Mouse (Mus musculus) ES-Bruce4 (cell line): ENCODE measurements at regions not wholly inside any gene's neighbourhood (a gene's known extent, or its start where the extent isn't known, plus 50 kb on each side); places are given as distances from the start of the nearest gene placed in this dataset.
A peak's percentile ranks its signal among the peaks of the same experiment; 100 is the strongest.

Source experiments
- H3K27ac ChIP-seq: 2 replicates; pipeline ENCODE4 v1.5.1; 2012; ENCODE audit warnings: low read length, inconsistent platforms; ENCODE audit not compliant: insufficient read depth
- H3K27me3 ChIP-seq: 2 replicates; pipeline ENCODE4 v1.6.1; 2012; ENCODE audit warnings: mild to moderate bottlenecking, low read length, inconsistent platforms; ENCODE audit not compliant: control insufficient read depth, poor library complexity, insufficient read depth, severe bottlenecking
- H3K36me3 ChIP-seq: 2 replicates; pipeline ENCODE4 v1.6.1; 2012; ENCODE audit warnings: inconsistent platforms, mild to moderate bottlenecking, low read length, moderate library complexity; ENCODE audit not compliant: control insufficient read depth, poor library complexity, insufficient read depth, severe bottlenecking
- H3K4me1 ChIP-seq: one replicate; pipeline ENCODE4 v1.8.1; 2011; ENCODE audit warnings: low read length; ENCODE audit not compliant: control insufficient read depth, insufficient read depth
- H3K4me3 ChIP-seq: 2 replicates; pipeline ENCODE4 v1.5.1; 2011; ENCODE audit warnings: low read depth, mild to moderate bottlenecking, low read length
- H3K9ac ChIP-seq: 2 replicates; pipeline ENCODE4 v1.6.1; 2012; ENCODE audit warnings: low read depth, mild to moderate bottlenecking, inconsistent platforms; ENCODE audit not compliant: poor library complexity, severe bottlenecking
- H3K9me3 ChIP-seq: replicated peaks from 2 replicates; pipeline ENCODE4 v1.6.1; 2012; ENCODE audit warnings: mild to moderate bottlenecking, low read length, inconsistent platforms; ENCODE audit not compliant: control insufficient read depth, poor library complexity, insufficient read depth, severe bottlenecking
- CTCF ChIP-seq: IDR thresholded peaks from one replicate; pipeline ENCODE4 v1.8.1; 2011; ENCODE audit warnings: low read depth, low read length
- EP300 ChIP-seq: IDR thresholded peaks from 2 replicates; pipeline ENCODE4 v1.6.1; 2011; ENCODE audit warnings: low read depth, low read length; ENCODE audit not compliant: insufficient read depth
- POLR2A ChIP-seq: IDR thresholded peaks from one replicate; pipeline ENCODE4 v1.8.1; 2011; ENCODE audit warnings: low read length; ENCODE audit not compliant: insufficient read depth

GRCm38 (mm10) chr17:69736379-69737096 lies 232.3 kb upstream of the Dlgap1 start:
- Histone ChIP-seq H3K4me3 (no peak overlapping the region), H3K27me3 (no peaks in the 10 kb centered on the region; the same call in 1 of the 2 replicates), H3K9me3 (no peaks in the 10 kb centered on the region), H3K9ac (no peak overlapping the region), H3K4me1 (no peaks in the 10 kb centered on the region), H3K36me3 (no peaks in the 10 kb centered on the region), H3K27ac (no peak overlapping the region)
- TF ChIP-seq POLR2A = no peak
- TF ChIP-seq EP300 = no peak
- no peak for TF ChIP-seq CTCF

DNA sequence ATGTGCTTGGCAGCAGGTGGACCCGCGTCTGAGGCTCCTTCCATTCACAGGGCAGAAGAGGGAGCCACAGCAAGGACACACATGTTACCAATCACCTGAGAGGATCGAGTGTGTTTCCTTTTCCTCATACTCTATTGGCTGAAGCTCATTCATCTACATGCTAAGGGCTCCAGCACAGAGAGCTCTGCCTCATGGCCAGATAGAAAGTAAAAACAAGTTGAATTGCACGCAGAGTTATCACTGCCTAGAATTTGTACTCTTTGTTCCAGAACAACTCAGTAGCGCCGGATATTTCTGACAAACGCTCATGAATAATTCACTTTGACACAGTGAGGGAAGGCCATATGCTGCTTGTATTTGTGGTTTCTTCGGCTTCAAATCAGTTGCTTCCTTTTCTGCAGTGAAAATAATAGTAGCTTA lies 199.9 kb upstream of the Dlgap1 start:
- TF ChIP-seq CTCF = no peak
- TF ChIP-seq EP300 = no peak
- no peak overlapping the region for H3K27ac ChIP-seq
- no peak overlapping the region for H3K4me3 ChIP-seq

GRCm38 (mm10) chr17:69770046-69770445 lies 198.8 kb upstream of the Dlgap1 start:
- Histone ChIP-seq H3K27me3 (no peaks in the 10 kb centered on the region), H3K27ac (no peak overlapping the region), H3K9ac (no peak overlapping the region), H3K4me3 (no peak overlapping the region), H3K4me1 (no peaks in the 10 kb centered on the region), H3K36me3 (no peaks in the 10 kb centered on the region), H3K9me3 (no peaks in the 10 kb centered on the region; the same call in 1 of the 2 replicates)
- TF ChIP-seq POLR2A (no peak), CTCF (no peak), EP300 (no peak)

More for the DNA sequence above, 199.9 kb upstream of the Dlgap1 start:
- Histone ChIP-seq H3K4me1 (no peaks in the 10 kb centered on the region), H3K9ac (no peak overlapping the region), H3K36me3 (no peaks in the 10 kb centered on the region), H3K9me3 (no peaks in the 10 kb centered on the region; the same call in 1 of the 2 replicates), H3K27me3 (no peaks in the 10 kb centered on the region)

DNA sequence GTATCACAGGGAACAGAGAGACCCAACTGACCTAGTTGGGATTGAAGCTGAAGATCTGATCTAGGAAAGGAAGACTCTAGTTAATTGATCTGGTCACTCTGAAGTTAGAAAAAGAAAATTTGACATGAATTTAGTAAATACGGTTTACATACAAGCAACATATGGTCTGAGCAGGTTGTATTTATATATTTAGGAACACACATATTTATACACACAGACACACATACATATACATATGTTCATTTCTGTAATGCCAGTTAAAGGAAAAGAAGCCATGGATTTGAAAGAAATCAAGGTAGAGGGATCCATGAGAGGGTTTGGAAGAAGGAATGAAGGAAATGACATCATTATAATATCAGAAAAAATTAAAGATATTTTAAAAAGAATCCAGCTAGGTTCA lies 187.7 kb upstream of the Dlgap1 start:
- no peak overlapping the region for H3K9ac ChIP-seq
- H3K4me1 ChIP-seq = no peaks in the 10 kb centered on the region
- H3K9me3 ChIP-seq = no peaks in the 10 kb centered on the region
- no peak overlapping the region for H3K4me3 ChIP-seq
- no peaks in the 10 kb centered on the region for H3K36me3 ChIP-seq
- no peak for TF ChIP-seq CTCF
- TF ChIP-seq EP300 = no peak
- TF ChIP-seq POLR2A = no peak
- no peaks in the 10 kb centered on the region for H3K27me3 ChIP-seq
- H3K27ac ChIP-seq = no peak overlapping the region

DNA sequence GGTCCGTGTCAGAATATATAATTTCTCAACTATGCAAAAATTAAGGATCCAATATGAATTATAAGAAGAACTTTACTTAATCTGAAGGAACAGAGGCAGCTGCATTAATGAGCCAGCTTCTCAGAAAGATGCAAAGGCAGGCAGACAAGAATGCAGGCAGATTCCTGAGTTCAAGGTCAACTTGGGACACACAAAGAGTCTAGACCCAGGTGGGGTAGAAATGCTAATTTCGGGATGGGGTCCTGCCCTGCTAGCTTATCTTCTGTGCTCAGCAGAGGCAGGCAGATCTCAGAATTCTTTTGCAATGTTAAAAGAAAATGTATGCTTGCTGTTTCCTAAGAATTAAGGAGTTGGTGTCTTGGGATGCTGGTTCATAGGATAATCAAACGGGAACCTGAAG lies 181.9 kb upstream of the Dlgap1 start:
- Histone ChIP-seq H3K4me1 (no peaks in the 10 kb centered on the region), H3K9me3 (no peaks in the 10 kb centered on the region), H3K27ac (peak overlapping the region; percentile 5; the same call in 1 of the 2 replicates), H3K27me3 (no peaks in the 10 kb centered on the region), H3K9ac (no peak overlapping the region), H3K4me3 (no peak overlapping the region), H3K36me3 (no peaks in the 10 kb centered on the region)
- TF ChIP-seq CTCF (no peak), EP300 (peak; percentile 72; the same call in 1 of the 2 replicates), POLR2A (no peak)

GRCm38 (mm10) chr17:69821473-69821872 lies 147.4 kb upstream of the Dlgap1 start:
- Histone ChIP-seq H3K4me1 (no peaks in the 10 kb centered on the region), H3K9me3 (no peaks in the 10 kb centered on the region), H3K36me3 (no peaks in the 10 kb centered on the region), H3K27me3 (no peaks in the 10 kb centered on the region), H3K4me3 (no peak overlapping the region), H3K9ac (no peak overlapping the region), H3K27ac (no peak overlapping the region)
- TF ChIP-seq POLR2A (no peak), CTCF (no peak), EP300 (no peak)
